Mouse (Mus musculus): ENCODE data around the gene Olfm2. TPM values are rescaled to one million over a fixed set of nuclear protein-coding genes. Genes with fewer than 3 reads are reported as not detected.

Olfm2 gene
- polyA plus RNA-seq, 1 experiment from 2014 or later = 3.8 TPM

DNA sequence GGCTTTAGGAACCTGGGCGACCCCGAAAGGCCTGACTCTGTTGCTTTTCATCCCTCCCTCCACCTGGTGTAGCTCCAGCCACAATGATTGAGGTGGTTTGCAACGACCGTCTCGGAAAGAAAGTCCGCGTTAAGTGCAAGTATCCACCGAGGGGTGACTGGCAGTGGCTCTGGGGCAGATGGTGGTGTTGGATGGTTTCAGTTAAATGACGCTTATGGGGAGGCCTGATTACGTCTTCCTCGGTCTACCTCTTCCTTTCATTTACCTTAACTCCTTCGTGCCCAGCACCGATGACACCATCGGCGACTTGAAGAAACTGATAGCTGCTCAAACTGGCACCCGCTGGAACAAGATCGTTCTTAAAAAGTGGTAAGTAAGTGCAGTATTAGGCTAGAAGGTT, 101.0 kb downstream of the Olfm2 start:
- 6% methylated on average over 17 of the region's 17 CpGs for WGBS
- Histone ChIP-seq H3K27me3 (ENCODE audit: control insufficient read depth, insufficient read depth, low read length) (no peaks in the 10 kb centered on the region), H3K4me3 (ENCODE audit: low read depth, low read length) (peak overlapping the region; percentile 85), H3K9ac (ENCODE audit: low read length) (peak overlapping the region; percentile 68), H3K36me3 (ENCODE audit: control insufficient read depth, insufficient read depth, low read length) (no peaks in the 10 kb centered on the region), H3K27ac (replicated peaks; ENCODE audit: low read depth, low read length) (no peak overlapping the region), H3K4me2 (ENCODE audit: low read depth, severe bottlenecking) (peak overlapping the region; percentile 88), H3K4me1 (ENCODE audit: control insufficient read depth, insufficient read depth, low read length) (peaks cover 3% of the 10 kb centered on the region; the same call in 1 of the 2 replicates), H3K9me3 (ENCODE audit: control insufficient read depth, low read length) (no peaks in the 10 kb centered on the region)
- no peak for ATAC-seq (ENCODE audit: insufficient number of reproducible peaks, low FRiP score, low TSS enrichment, low read depth)
- no peak for DNase-seq (ENCODE audit: low spot score)

- peaks cover 3% of the 10 kb centered on the region; the same call in 1 of the 2 replicates for H3K4me1 ChIP-seq (ENCODE audit: control insufficient read depth, insufficient read depth, low read length)
- ATAC-seq (ENCODE audit: insufficient number of reproducible peaks, low FRiP score, low TSS enrichment, low read depth) = no peak
- H3K27ac ChIP-seq (replicated peaks; ENCODE audit: low read depth, low read length) = no peak within 1 kb of the TSS
- H3K36me3 ChIP-seq (ENCODE audit: control insufficient read depth, insufficient read depth, low read length) = no peaks in the 10 kb centered on the region
- H3K4me3 ChIP-seq (ENCODE audit: low read depth, low read length) = peak within 1 kb of the TSS; percentile 85
- under 1% methylated on average over 43 of the region's 43 CpGs for WGBS
- peak within 1 kb of the TSS; percentile 88 for H3K4me2 ChIP-seq (ENCODE audit: low read depth, severe bottlenecking)
- peak within 1 kb of the TSS; percentile 68 for H3K9ac ChIP-seq (ENCODE audit: low read length)
- peak; percentile 83 for DNase-seq (ENCODE audit: low spot score)
- no peaks in the 10 kb centered on the region for H3K27me3 ChIP-seq (ENCODE audit: control insufficient read depth, insufficient read depth, low read length)
- H3K9me3 ChIP-seq (ENCODE audit: control insufficient read depth, low read length) = no peaks in the 10 kb centered on the region
Observed at GRCm38 (mm10) chr9:20644360-20645081, 101.6 kb downstream of the Olfm2 start, which contains the start of gene Fbxl12. TSS of gene Fbxl12 (minus strand) at chr9:20644767.

GRCm38 (mm10) chr9:20643781-20644180, 102.4 kb downstream of the Olfm2 start:
- peaks cover 3% of the 10 kb centered on the region; the same call in 1 of the 2 replicates for H3K4me1 ChIP-seq (ENCODE audit: control insufficient read depth, insufficient read depth, low read length)
- no peaks in the 10 kb centered on the region for H3K36me3 ChIP-seq (ENCODE audit: control insufficient read depth, insufficient read depth, low read length)
- WGBS = 12% methylated on average over 13 of the region's 13 CpGs
- no peak for ATAC-seq (ENCODE audit: insufficient number of reproducible peaks, low FRiP score, low TSS enrichment, low read depth)
- DNase-seq (ENCODE audit: low spot score) = no peak
- H3K9me3 ChIP-seq (ENCODE audit: control insufficient read depth, low read length) = no peaks in the 10 kb centered on the region
- H3K27ac ChIP-seq (replicated peaks; ENCODE audit: low read depth, low read length) = no peak overlapping the region
- H3K9ac ChIP-seq (ENCODE audit: low read length) = peak overlapping the region; percentile 53
- H3K4me2 ChIP-seq (ENCODE audit: low read depth, severe bottlenecking) = peak overlapping the region; percentile 88
- no peaks in the 10 kb centered on the region for H3K27me3 ChIP-seq (ENCODE audit: control insufficient read depth, insufficient read depth, low read length)
- H3K4me3 ChIP-seq (ENCODE audit: low read depth, low read length) = peak overlapping the region; percentile 85

DNA sequence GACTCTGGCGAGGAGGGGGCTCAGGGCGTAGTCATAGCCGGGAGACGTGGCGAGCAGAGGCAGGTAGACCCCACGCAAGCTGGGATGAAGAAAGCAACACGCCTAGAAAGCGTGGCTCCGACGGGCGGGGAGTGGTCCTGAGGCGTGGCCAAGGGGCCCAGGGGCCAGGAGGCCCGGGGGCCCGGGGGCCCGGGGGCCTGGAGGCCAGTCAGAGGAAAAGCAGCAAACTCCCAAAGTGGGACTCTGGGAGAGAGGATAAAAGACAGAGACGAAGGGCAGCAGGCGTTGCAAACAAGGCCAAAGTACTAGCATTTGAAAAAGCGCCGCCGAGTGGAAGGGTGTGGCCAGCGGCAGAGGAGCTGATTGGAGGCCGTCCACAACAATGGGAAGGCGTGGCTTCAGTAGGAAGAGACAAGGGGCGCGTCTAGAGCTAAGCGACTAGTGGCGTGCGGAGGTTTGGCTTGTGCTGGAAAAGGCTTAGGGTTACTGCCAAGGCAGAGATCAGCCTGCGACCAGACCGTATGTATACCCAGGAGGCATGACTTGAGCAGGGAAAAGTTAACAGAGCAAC, 103.2 kb downstream of the Olfm2 start:
- Histone ChIP-seq H3K4me1 (ENCODE audit: control insufficient read depth, insufficient read depth, low read length) (peaks cover 3% of the 10 kb centered on the region; the same call in 1 of the 2 replicates), H3K27ac (replicated peaks; ENCODE audit: low read depth, low read length) (peak overlapping the region; percentile 38), H3K27me3 (ENCODE audit: control insufficient read depth, insufficient read depth, low read length) (no peaks in the 10 kb centered on the region), H3K9ac (ENCODE audit: low read length) (peak overlapping the region; percentile 58), H3K4me2 (ENCODE audit: low read depth, severe bottlenecking) (peak overlapping the region; percentile 88), H3K9me3 (ENCODE audit: control insufficient read depth, low read length) (no peaks in the 10 kb centered on the region), H3K36me3 (ENCODE audit: control insufficient read depth, insufficient read depth, low read length) (no peaks in the 10 kb centered on the region; the same call in 1 of the 2 replicates), H3K4me3 (ENCODE audit: low read depth, low read length) (peak overlapping the region; percentile 85)
- DNase-seq (ENCODE audit: low spot score) (peak; percentile 86), ATAC-seq (ENCODE audit: insufficient number of reproducible peaks, low FRiP score, low TSS enrichment, low read depth) (peak; percentile 73)
- under 1% methylated on average over 29 of the region's 30 CpGs for WGBS

DNA sequence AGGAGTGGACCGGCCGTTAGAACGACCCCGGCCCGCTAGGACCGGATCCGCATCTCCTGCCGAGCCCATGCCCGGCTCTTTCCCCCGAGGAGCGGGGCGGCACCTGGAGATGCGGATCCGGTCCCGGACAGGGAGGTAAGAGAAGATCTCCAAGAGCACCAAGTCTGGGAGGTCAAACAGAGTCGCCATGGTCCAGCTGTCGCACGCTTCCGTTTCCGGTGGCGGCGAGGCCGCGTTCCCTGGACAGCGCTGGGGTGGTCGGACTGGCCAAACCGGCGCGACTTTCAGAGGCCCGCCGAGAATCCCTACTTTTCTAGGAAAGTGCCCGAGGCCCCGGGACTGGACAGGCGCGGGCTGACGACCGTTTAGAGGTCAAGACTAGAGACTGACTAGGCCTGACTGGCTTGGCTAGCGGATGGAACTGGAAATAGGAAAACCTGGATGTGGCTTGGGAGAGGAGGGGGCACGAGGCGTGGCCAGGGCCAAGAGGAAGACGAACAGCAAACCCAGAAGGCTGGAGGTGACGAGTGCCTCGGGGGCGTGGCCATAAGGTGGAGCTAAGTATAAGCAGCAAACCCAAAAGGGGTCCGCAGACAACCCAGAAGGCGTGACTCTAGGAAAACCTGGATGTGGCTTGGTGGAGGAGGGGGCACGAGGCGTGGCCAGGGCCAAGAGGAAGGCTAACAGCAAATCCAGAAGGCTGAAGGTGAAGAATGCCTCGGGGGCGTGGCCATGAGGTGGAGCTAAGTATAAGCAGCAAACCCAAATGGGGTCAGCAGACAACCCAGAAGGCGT, 103.9 kb downstream of the Olfm2 start, which contains the start of gene Ubl5:
Gene Ubl5, plus strand, starts transcription at position 778 of the 795 bp plus-strand sequence.
- Histone ChIP-seq H3K4me1 (ENCODE audit: control insufficient read depth, insufficient read depth, low read length) (peaks cover 3% of the 10 kb centered on the region; the same call in 1 of the 2 replicates), H3K4me2 (ENCODE audit: low read depth, severe bottlenecking) (peak within 1 kb of the TSS; percentile 88)
- WGBS = under 1% methylated on average over 51 of the region's 51 CpGs

DNA sequence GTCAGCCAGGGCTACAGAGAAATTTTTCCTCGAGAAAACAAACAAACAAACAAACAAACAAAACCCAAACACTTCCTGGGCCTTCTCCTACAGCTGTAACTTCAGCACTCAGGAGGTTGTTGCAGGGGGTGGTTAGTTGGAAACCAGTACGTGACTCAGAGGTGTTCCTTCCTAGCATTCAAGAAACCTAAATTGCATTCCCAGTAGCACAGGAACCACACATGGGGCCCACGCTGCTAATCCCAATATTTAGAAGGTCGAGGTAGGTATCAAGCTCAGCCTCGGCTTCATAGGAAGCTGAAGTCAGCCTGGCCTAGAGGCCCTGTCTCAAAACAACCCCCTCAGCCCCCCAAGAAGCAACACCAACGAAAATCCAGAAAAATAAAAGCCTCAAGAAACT, 104.6 kb downstream of the Olfm2 start:
- WGBS = 32% methylated on average over 6 of the region's 6 CpGs
- peak overlapping the region; percentile 76 for H3K9ac ChIP-seq (ENCODE audit: low read length)
- no peaks in the 10 kb centered on the region for H3K9me3 ChIP-seq (ENCODE audit: control insufficient read depth, low read length)
- peak overlapping the region; percentile 88 for H3K4me2 ChIP-seq (ENCODE audit: low read depth, severe bottlenecking)
- peaks cover 2% of the 10 kb centered on the region for H3K36me3 ChIP-seq (ENCODE audit: control insufficient read depth, insufficient read depth, low read length)
- no peak for DNase-seq (ENCODE audit: low spot score)
- peak overlapping the region; percentile 85 for H3K4me3 ChIP-seq (ENCODE audit: low read depth, low read length)
- H3K4me1 ChIP-seq (ENCODE audit: control insufficient read depth, insufficient read depth, low read length) = peaks cover 3% of the 10 kb centered on the region; the same call in 1 of the 2 replicates
- no peaks in the 10 kb centered on the region for H3K27me3 ChIP-seq (ENCODE audit: control insufficient read depth, insufficient read depth, low read length)
- no peak overlapping the region for H3K27ac ChIP-seq (replicated peaks; ENCODE audit: low read depth, low read length)
- ATAC-seq (ENCODE audit: insufficient number of reproducible peaks, low FRiP score, low TSS enrichment, low read depth) = no peak

More for the DNA sequence above, 103.9 kb downstream of the Olfm2 start, which contains the start of gene Ubl5:
- ATAC-seq (ENCODE audit: insufficient number of reproducible peaks, low FRiP score, low TSS enrichment, low read depth) (peak; percentile 95), DNase-seq (ENCODE audit: low spot score) (peak; percentile 97)
- H3K27me3 ChIP-seq (ENCODE audit: control insufficient read depth, insufficient read depth, low read length) = no peaks in the 10 kb centered on the region
- H3K27ac ChIP-seq (replicated peaks; ENCODE audit: low read depth, low read length) = peak within 1 kb of the TSS; percentile 39
- H3K4me3 ChIP-seq (ENCODE audit: low read depth, low read length) = peak within 1 kb of the TSS; percentile 85
- H3K36me3 ChIP-seq (ENCODE audit: control insufficient read depth, insufficient read depth, low read length) = no peaks in the 10 kb centered on the region; the same call in none of the 2 replicates
- peak within 1 kb of the TSS; percentile 76 for H3K9ac ChIP-seq (ENCODE audit: low read length)
- H3K9me3 ChIP-seq (ENCODE audit: control insufficient read depth, low read length) = no peaks in the 10 kb centered on the region

- H3K27ac ChIP-seq (replicated peaks; ENCODE audit: low read depth, low read length) = no peak overlapping the region
- H3K4me2 ChIP-seq (ENCODE audit: low read depth, severe bottlenecking) = no peak overlapping the region
- no peak for ATAC-seq (ENCODE audit: insufficient number of reproducible peaks, low FRiP score, low TSS enrichment, low read depth)
- H3K36me3 ChIP-seq (ENCODE audit: control insufficient read depth, insufficient read depth, low read length) = peaks cover 2% of the 10 kb centered on the region
- H3K4me3 ChIP-seq (ENCODE audit: low read depth, low read length) = no peak overlapping the region
- H3K27me3 ChIP-seq (ENCODE audit: control insufficient read depth, insufficient read depth, low read length) = no peaks in the 10 kb centered on the region
- no peak for DNase-seq (ENCODE audit: low spot score)
- H3K4me1 ChIP-seq (ENCODE audit: control insufficient read depth, insufficient read depth, low read length) = peaks cover 3% of the 10 kb centered on the region; the same call in 1 of the 2 replicates
- no peak overlapping the region for H3K9ac ChIP-seq (ENCODE audit: low read length)
- 89% methylated on average over 4 of the region's 4 CpGs for WGBS
- no peaks in the 10 kb centered on the region for H3K9me3 ChIP-seq (ENCODE audit: control insufficient read depth, low read length)
Observed at GRCm38 (mm10) chr9:20639486-20639885, 106.7 kb downstream of the Olfm2 start.

- H3K4me2 ChIP-seq (ENCODE audit: low read depth, severe bottlenecking) = no peak overlapping the region
- no peaks in the 10 kb centered on the region for H3K27me3 ChIP-seq (ENCODE audit: control insufficient read depth, insufficient read depth, low read length)
- WGBS = 94% methylated on average over 19 of the region's 19 CpGs
- no peak overlapping the region for H3K4me3 ChIP-seq (ENCODE audit: low read depth, low read length)
- DNase-seq (ENCODE audit: low spot score) = no peak
- ATAC-seq (ENCODE audit: insufficient number of reproducible peaks, low FRiP score, low TSS enrichment, low read depth) = no peak
- H3K4me1 ChIP-seq (ENCODE audit: control insufficient read depth, insufficient read depth, low read length) = no peaks in the 10 kb centered on the region; the same call in 1 of the 2 replicates
- H3K27ac ChIP-seq (replicated peaks; ENCODE audit: low read depth, low read length) = no peak overlapping the region
- H3K9ac ChIP-seq (ENCODE audit: low read length) = no peak overlapping the region
- peaks cover 2% of the 10 kb centered on the region for H3K36me3 ChIP-seq (ENCODE audit: control insufficient read depth, insufficient read depth, low read length)
- no peaks in the 10 kb centered on the region for H3K9me3 ChIP-seq (ENCODE audit: control insufficient read depth, low read length)
Observed at GRCm38 (mm10) chr9:20638552-20638951, 107.6 kb downstream of the Olfm2 start.

All from limb, embryonic 11.5 days (tissue).